Mouse (Mus musculus) layer of hippocampus, postnatal 36 days (tissue): ENCODE measurements around the gene Nob1. TPM values are rescaled to one million over a fixed set of nuclear protein-coding genes. Genes with fewer than 3 reads are reported as not detected.

Experiments used
- DNase-seq, 2 experiments: peaks; one replicate each; pipeline ENCODE4 v3.0.0; 2022
- total RNA-seq, 2 experiments: library from RNA; stranded (reverse); gene quantifications; 2 replicates each; pipeline ENCODE4 v1.2.3; 2021

Gene Nob1
- total RNA-seq, 2 experiments from 2014 or later: 39.9 to 47.7 TPM

DNA sequence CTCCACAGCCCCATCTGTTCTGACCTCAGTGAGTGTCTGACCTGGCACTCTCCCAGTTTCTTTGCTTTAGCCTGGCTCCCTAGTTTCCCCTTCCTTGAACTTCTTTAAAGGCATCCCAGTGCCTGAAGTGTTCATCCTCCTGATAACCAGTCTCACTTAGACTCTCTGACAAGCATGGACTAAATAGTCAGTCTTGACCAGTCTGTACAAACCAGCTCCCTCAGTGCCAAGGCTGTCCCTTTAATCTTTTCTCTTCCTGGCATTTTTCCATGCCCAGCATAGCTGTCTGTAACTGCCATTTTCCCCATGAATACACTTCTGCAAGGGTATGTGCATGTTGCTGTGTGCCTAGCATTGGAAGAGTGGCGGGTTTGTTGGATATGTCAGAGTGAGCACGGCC lies 39.8 kb downstream of the Nob1 start:
- DNase-seq: no peak

DNA sequence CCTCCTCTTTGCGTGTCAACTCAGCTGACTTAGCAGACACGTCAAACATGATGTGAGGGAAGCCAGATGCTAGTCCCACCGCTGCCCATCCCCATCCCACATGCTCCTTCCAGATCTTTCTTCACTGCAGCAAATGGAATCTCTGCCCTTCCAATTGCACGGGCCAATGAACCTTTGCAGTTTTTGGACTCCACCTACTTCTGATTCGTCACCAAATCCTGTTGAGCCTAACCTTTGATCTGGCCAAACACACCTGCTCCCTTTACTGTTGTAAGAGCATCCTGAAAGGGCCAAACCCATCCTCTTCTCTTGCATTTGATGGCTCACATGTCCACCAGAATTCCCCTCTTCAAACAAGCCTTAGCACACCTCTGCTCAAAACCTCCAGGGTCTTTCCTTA lies 40.2 kb downstream of the Nob1 start:
- no peak for DNase-seq

DNA sequence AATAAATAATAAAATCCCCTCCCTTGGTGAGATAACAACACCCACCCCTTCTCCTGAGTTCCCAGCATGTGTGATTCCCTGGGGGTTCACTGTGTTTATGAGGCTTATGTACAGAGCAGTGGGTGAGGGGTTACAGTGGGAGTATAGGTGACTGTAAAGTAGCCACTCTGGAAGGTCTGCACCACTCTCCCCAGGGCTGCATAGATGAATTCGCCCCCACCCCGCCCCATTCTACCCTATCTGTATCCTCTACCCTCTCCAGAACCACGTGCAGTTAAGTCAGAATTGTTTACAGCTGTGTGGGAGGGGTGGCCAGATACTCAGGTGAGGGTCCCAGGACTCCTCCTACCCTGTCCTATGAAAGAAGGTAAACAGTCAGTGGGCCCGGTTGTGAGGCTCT lies 42.0 kb downstream of the Nob1 start:
- DNase-seq: no peak

DNA sequence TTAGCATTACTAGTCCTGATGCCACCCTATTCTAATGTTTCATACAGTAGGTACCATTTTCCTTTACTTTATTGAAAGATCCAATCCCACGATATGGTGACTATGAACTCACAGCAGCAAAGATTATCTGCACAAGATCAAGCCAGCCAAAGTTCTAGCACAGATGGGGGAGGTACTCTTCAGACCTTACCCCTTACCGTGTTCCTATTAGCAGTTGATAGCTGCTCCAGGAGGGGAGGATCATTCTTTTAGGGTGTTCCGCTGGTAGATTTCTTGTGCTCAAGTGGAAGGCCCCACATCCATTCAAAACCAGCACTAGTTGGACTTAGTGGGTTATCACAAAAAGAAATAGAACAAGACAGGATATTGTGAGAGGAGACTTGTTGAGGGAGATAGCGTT lies 43.2 kb downstream of the Nob1 start:
- no peak for DNase-seq

DNA sequence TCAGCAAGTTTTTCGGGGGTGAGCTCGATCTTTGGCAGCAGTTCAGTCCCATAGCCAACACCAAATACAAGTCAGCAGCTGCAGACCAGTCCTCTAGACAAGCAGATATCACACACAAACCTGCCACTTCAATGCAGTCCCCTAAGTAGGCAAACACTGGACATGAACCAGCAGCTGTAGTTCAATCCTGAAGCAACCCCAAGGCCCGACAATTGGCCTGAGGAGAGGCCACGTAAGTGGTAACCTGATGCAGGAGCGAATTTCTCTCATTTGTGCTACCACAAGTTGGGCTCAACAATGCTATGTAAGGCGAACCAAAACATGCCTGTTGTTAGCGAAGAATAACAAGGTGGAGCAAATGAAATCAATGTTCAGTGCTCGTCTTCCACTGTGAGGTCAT lies 44.1 kb downstream of the Nob1 start:
- no peak for DNase-seq

DNA sequence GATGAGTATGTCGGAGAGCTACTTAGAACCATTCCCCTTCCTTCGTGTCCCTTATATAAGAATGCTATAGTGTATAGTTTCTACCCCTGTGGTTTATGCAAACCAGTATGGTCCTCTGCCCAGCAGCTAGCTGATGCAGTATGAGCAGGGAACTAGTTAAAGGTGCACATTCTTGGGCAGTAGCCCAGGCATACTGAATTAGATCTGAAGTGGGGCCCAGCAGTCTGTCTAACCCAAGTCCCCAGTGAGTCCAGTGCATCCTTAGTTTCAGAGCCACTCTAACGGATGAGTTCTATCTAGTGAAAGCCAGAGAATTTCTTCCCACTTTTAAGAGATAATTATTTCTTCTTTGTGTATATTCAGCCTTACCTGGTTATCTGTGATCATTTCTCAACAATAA lies 47.5 kb downstream of the Nob1 start:
- DNase-seq: no peak

DNA sequence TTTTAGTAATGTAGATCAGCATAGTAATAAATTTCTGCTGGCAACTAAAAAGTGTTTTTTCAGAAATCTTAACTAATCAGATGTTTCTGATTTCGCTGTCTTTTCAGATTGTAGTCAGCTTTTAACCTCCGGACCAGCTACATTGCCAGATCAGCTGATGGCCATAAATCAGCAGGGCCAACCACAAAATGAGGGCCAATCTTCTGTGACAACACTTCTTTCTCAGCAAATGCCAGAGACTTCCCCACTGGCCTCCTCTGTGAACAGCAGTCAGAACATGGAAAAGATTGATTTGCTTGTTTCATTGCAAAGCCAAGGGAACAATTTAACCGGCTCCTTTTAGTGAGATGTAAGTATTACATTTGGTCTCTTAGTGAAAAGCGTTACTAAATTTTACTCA lies 54.5 kb downstream of the Nob1 start:
- no peak for DNase-seq

Other genes starting within 250 kb of the Nob1 start
- gene Nfat5, start 131.6 kb downstream of the Nob1 start, total RNA-seq: 10 to 100 TPM; 59.4 to 63.2 TPM
- 1 to 10 TPM; 5.5 to 6.4 TPM for gene Nqo1, start 21.8 kb downstream of the Nob1 start, total RNA-seq
- gene Wwp2, start 11.3 kb upstream of the Nob1 start, total RNA-seq: 10 to 100 TPM; 36.7 to 38.8 TPM
- gene Psmd7, start 163.4 kb upstream of the Nob1 start, total RNA-seq: 100 to 1,000 TPM; 103 to 108 TPM